Mouse (Mus musculus): ENCODE data around the gene Wdr66. TPM values are rescaled to one million over a fixed set of nuclear protein-coding genes. Genes with fewer than 3 reads are reported as not detected.
A peak's percentile ranks its signal among the peaks of the same experiment; 100 is the strongest.

Gene Wdr66
- polyA plus RNA-seq, 1 experiment from 2014 or later: 0.46 TPM

GRCm38 (mm10) chr5:123256841-123257755, 5.2 kb downstream of the Wdr66 start:
- no peaks in the 10 kb centered on the region for H3K9me3 ChIP-seq (ENCODE audit: control insufficient read depth, low read length)
- H3K4me1 ChIP-seq (ENCODE audit: control insufficient read depth, insufficient read depth, low read length): peaks cover 5% of the 10 kb centered on the region; the same call in 1 of the 2 replicates
- ATAC-seq (ENCODE audit: low FRiP score, low TSS enrichment): no peak
- peak overlapping the region; percentile 6; the same call in 1 of the 2 replicates for H3K27ac ChIP-seq (replicated peaks; ENCODE audit: low read depth, low read length)
- peak overlapping the region; percentile 18; the same call in 1 of the 2 replicates for H3K4me2 ChIP-seq (ENCODE audit: low read length)
- H3K4me3 ChIP-seq (replicated peaks; ENCODE audit: low read depth, low read length): no peak overlapping the region
- no peaks in the 10 kb centered on the region for H3K27me3 ChIP-seq (ENCODE audit: control insufficient read depth, insufficient read depth, low read length)
- no peak overlapping the region for H3K9ac ChIP-seq (replicated peaks; ENCODE audit: low read length)
- H3K36me3 ChIP-seq (ENCODE audit: control insufficient read depth, insufficient read depth, low read length): no peaks in the 10 kb centered on the region
- 28% methylated on average over 23 of the region's 23 CpGs for WGBS
- DNase-seq: peak; percentile 63

- Histone ChIP-seq H3K27me3 (ENCODE audit: control insufficient read depth, insufficient read depth, low read length) (no peaks in the 10 kb centered on the region), H3K27ac (replicated peaks; ENCODE audit: low read depth, low read length) (no peak overlapping the region), H3K9me3 (ENCODE audit: control insufficient read depth, low read length) (no peaks in the 10 kb centered on the region), H3K9ac (replicated peaks; ENCODE audit: low read length) (no peak overlapping the region), H3K4me3 (replicated peaks; ENCODE audit: low read depth, low read length) (no peak overlapping the region), H3K4me2 (ENCODE audit: low read length) (no peak overlapping the region), H3K4me1 (ENCODE audit: control insufficient read depth, insufficient read depth, low read length) (peaks cover 4% of the 10 kb centered on the region; the same call in 1 of the 2 replicates), H3K36me3 (ENCODE audit: control insufficient read depth, insufficient read depth, low read length) (no peaks in the 10 kb centered on the region)
- 52% methylated on average over 5 of the region's 5 CpGs for WGBS
- DNase-seq (peak; percentile 67), ATAC-seq (ENCODE audit: low FRiP score, low TSS enrichment) (no peak)
Observed at GRCm38 (mm10) chr5:123258990-123259389, 7.1 kb downstream of the Wdr66 start.

GRCm38 (mm10) chr5:123260698-123261097, 8.8 kb downstream of the Wdr66 start:
- Histone ChIP-seq H3K27ac (replicated peaks; ENCODE audit: low read depth, low read length) (no peak overlapping the region), H3K4me2 (ENCODE audit: low read length) (no peak overlapping the region), H3K36me3 (ENCODE audit: control insufficient read depth, insufficient read depth, low read length) (no peaks in the 10 kb centered on the region), H3K4me1 (ENCODE audit: control insufficient read depth, insufficient read depth, low read length) (peaks cover 4% of the 10 kb centered on the region; the same call in 1 of the 2 replicates), H3K4me3 (replicated peaks; ENCODE audit: low read depth, low read length) (no peak overlapping the region), H3K27me3 (ENCODE audit: control insufficient read depth, insufficient read depth, low read length) (no peaks in the 10 kb centered on the region), H3K9ac (replicated peaks; ENCODE audit: low read length) (no peak overlapping the region), H3K9me3 (ENCODE audit: control insufficient read depth, low read length) (no peaks in the 10 kb centered on the region)
- 78% methylated on average over 8 of the region's 8 CpGs for WGBS
- ATAC-seq (ENCODE audit: low FRiP score, low TSS enrichment) (no peak), DNase-seq (no peak)

- H3K4me3 ChIP-seq (replicated peaks; ENCODE audit: low read depth, low read length): no peak overlapping the region
- ATAC-seq (ENCODE audit: low FRiP score, low TSS enrichment) (no peak), DNase-seq (no peak)
- no peaks in the 10 kb centered on the region for H3K27me3 ChIP-seq (ENCODE audit: control insufficient read depth, insufficient read depth, low read length)
- no peaks in the 10 kb centered on the region for H3K36me3 ChIP-seq (ENCODE audit: control insufficient read depth, insufficient read depth, low read length)
- no peaks in the 10 kb centered on the region for H3K9me3 ChIP-seq (ENCODE audit: control insufficient read depth, low read length)
- H3K27ac ChIP-seq (replicated peaks; ENCODE audit: low read depth, low read length): no peak overlapping the region
- H3K4me1 ChIP-seq (ENCODE audit: control insufficient read depth, insufficient read depth, low read length): no peaks in the 10 kb centered on the region
- WGBS: 88% methylated on average over 3 of the region's 3 CpGs
- no peak overlapping the region for H3K4me2 ChIP-seq (ENCODE audit: low read length)
- no peak overlapping the region for H3K9ac ChIP-seq (replicated peaks; ENCODE audit: low read length)
Observed at GRCm38 (mm10) chr5:123266909-123267308, 15.0 kb downstream of the Wdr66 start.

- H3K36me3 ChIP-seq (ENCODE audit: control insufficient read depth, insufficient read depth, low read length): no peaks in the 10 kb centered on the region
- no peaks in the 10 kb centered on the region for H3K9me3 ChIP-seq (ENCODE audit: control insufficient read depth, low read length)
- DNase-seq (no peak), ATAC-seq (ENCODE audit: low FRiP score, low TSS enrichment) (no peak)
- 84% methylated on average over 28 of the region's 28 CpGs for WGBS
- H3K9ac ChIP-seq (replicated peaks; ENCODE audit: low read length): no peak overlapping the region
- no peak overlapping the region for H3K27ac ChIP-seq (replicated peaks; ENCODE audit: low read depth, low read length)
- no peaks in the 10 kb centered on the region for H3K27me3 ChIP-seq (ENCODE audit: control insufficient read depth, insufficient read depth, low read length)
- H3K4me1 ChIP-seq (ENCODE audit: control insufficient read depth, insufficient read depth, low read length): no peaks in the 10 kb centered on the region
- H3K4me3 ChIP-seq (replicated peaks; ENCODE audit: low read depth, low read length): no peak overlapping the region
- no peak overlapping the region for H3K4me2 ChIP-seq (ENCODE audit: low read length)
Observed at GRCm38 (mm10) chr5:123268477-123269474, 16.9 kb downstream of the Wdr66 start.

- ATAC-seq (ENCODE audit: low FRiP score, low TSS enrichment) (no peak), DNase-seq (no peak)
- Histone ChIP-seq H3K9me3 (ENCODE audit: control insufficient read depth, low read length) (no peaks in the 10 kb centered on the region), H3K36me3 (ENCODE audit: control insufficient read depth, insufficient read depth, low read length) (no peaks in the 10 kb centered on the region), H3K4me3 (replicated peaks; ENCODE audit: low read depth, low read length) (no peak overlapping the region), H3K4me2 (ENCODE audit: low read length) (no peak overlapping the region), H3K4me1 (ENCODE audit: control insufficient read depth, insufficient read depth, low read length) (no peaks in the 10 kb centered on the region; the same call in 1 of the 2 replicates), H3K9ac (replicated peaks; ENCODE audit: low read length) (no peak overlapping the region), H3K27me3 (ENCODE audit: control insufficient read depth, insufficient read depth, low read length) (no peaks in the 10 kb centered on the region), H3K27ac (replicated peaks; ENCODE audit: low read depth, low read length) (no peak overlapping the region)
- WGBS: 82% methylated on average over 11 of the region's 11 CpGs
Observed at GRCm38 (mm10) chr5:123270917-123271316, 19.0 kb downstream of the Wdr66 start.

GRCm38 (mm10) chr5:123272927-123273326, 21.0 kb downstream of the Wdr66 start:
- H3K27me3 ChIP-seq (ENCODE audit: control insufficient read depth, insufficient read depth, low read length): no peaks in the 10 kb centered on the region
- no peak overlapping the region for H3K4me3 ChIP-seq (replicated peaks; ENCODE audit: low read depth, low read length)
- 27% methylated on average over 5 of the region's 5 CpGs for WGBS
- no peak overlapping the region for H3K4me2 ChIP-seq (ENCODE audit: low read length)
- H3K9ac ChIP-seq (replicated peaks; ENCODE audit: low read length): no peak overlapping the region
- ATAC-seq (ENCODE audit: low FRiP score, low TSS enrichment) (peak; percentile 24; the same call in 1 of the 2 replicates), DNase-seq (peak; percentile 63)
- no peak overlapping the region for H3K27ac ChIP-seq (replicated peaks; ENCODE audit: low read depth, low read length)
- H3K4me1 ChIP-seq (ENCODE audit: control insufficient read depth, insufficient read depth, low read length): peaks cover 14% of the 10 kb centered on the region
- H3K9me3 ChIP-seq (ENCODE audit: control insufficient read depth, low read length): no peaks in the 10 kb centered on the region
- H3K36me3 ChIP-seq (ENCODE audit: control insufficient read depth, insufficient read depth, low read length): no peaks in the 10 kb centered on the region

- Histone ChIP-seq H3K27me3 (ENCODE audit: control insufficient read depth, insufficient read depth, low read length) (no peaks in the 10 kb centered on the region), H3K4me3 (replicated peaks; ENCODE audit: low read depth, low read length) (no peak overlapping the region), H3K9ac (replicated peaks; ENCODE audit: low read length) (no peak overlapping the region), H3K9me3 (ENCODE audit: control insufficient read depth, low read length) (no peaks in the 10 kb centered on the region), H3K4me1 (ENCODE audit: control insufficient read depth, insufficient read depth, low read length) (peaks cover 14% of the 10 kb centered on the region), H3K36me3 (ENCODE audit: control insufficient read depth, insufficient read depth, low read length) (no peaks in the 10 kb centered on the region), H3K4me2 (ENCODE audit: low read length) (no peak overlapping the region), H3K27ac (replicated peaks; ENCODE audit: low read depth, low read length) (peak overlapping the region; percentile 26; the same call in 1 of the 2 replicates)
- WGBS: 69% methylated on average over 9 of the region's 9 CpGs
- no peak for DNase-seq
- ATAC-seq (ENCODE audit: low FRiP score, low TSS enrichment): no peak
Observed at GRCm38 (mm10) chr5:123276636-123277341, 24.9 kb downstream of the Wdr66 start.

All from midbrain, embryonic 14.5 days (tissue).